Mouse (Mus musculus) right cerebral cortex, adult 2 months (tissue): ENCODE measurements around the gene Cep57l1.

Experiments
- DNase-seq, 2 experiments: peaks; one replicate each; pipeline ENCODE4 v3.0.0; 2021 to 2022; ENCODE audit warnings: low spot score in 2 of 2

Gene Cep57l1

DNA sequence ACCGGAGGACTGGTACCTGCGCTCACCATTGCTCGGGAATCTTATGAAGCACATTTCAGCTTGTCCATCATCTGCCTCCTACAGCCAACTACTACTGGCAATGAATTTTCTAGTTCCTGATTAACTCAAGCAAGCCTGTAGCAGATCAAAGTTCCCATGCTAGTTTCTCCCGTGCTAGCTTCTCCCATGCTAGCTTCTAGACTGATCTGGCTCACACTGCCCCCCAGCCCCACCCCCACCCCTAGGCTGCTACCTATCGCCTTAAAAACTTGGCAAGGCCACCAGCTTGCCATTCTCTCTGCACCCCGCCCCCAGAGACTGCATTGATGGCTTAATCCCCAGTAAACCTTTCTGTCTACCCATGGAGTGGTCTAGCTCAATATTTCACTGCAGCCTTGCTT is 133.0 kb downstream of the Cep57l1 start:
- DNase-seq: no peak

DNA sequence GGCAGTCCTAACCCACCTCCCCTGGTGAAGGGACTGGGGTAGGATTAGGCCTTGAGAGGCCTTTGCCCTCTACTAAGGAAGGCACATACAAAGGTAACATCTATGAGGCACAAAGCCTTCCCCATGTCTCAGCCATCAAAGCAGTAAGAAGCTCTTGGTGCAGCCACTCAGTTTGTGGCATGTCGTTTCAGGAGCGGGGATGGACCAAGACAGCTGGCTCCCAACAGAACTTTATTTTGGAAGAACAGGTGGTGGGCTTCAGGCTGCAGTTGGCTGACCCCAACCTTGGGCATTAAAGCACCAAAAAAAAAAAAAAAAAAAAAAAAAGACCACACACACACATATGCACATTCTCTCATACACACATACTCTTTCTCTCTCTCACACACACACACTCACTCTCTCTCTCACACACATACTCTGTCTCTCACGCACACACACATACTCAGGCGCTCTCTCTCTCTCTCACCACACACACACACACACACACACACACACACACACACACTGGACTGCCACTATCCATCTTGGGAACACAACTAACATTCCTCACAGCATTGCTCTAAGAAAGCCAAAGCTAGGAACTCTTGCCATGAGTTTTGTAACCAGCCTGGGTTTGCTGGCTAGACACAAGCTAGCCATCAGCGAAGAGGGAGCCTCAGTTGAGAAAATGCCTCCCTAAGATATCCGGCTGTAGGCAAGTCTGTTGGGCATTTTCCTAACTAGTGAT is 133.7 kb downstream of the Cep57l1 start:
- DNase-seq: no peak

DNA sequence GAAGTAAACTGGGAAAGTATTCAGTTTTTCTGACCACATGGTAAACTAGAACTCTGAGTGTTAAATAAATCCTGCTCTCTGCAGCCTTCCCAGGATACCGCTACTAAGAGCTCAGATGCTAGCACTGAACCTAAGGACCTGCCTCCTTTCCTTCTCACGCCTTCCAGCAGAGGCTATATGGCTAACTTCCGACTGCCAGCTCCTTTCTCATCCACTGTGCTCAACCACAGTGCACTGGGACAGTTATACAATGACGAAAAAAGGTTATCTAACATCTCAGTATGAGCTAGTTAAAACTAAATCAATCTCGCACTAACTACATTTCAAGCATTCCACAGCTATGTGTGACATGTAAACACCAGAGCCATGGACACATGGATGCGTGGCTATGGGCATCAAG is 134.4 kb downstream of the Cep57l1 start:
- no peak for DNase-seq

DNA sequence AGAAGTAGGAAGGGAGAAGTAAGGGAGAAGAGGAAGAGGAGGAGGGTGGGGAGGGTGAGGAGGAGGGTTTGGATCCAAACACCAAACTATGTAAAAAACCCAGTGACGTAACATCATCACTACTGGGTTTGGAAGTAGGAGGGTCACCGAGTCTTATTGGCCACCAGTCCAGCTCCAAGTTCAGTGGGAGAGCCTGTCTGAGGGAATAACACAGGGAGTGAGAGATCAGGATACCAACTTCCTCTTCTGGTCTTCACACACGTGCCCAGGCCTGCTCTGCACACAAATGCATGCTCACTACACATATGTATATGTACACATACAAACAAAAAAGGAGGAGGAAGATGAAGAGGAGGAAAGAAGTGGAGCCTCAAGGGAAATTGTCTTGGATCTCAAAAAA is 135.3 kb downstream of the Cep57l1 start:
- no peak for DNase-seq

DNA sequence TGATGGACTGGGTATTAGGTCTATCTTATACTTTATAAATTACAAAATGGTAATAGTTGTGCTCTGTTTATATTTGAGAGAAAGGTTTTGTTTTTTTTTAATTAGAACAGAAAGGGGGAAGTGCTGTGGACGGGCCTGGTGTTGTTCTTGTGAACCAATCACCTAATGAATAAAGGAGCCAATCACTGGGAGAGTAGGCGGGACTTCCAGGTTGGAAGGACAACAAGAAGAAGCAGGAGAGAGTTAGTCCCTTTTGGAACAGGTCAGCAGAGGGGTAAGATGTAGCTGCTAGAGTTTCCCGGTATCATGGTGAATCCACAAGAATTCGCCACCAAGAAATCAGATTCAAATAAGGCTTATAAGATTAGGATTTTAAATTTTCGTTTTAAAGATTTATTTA is 139.5 kb downstream of the Cep57l1 start:
- no peak for DNase-seq
